8 mouse cellular contexts compared by ENCODE assay signal in the genomic region with DNA sequence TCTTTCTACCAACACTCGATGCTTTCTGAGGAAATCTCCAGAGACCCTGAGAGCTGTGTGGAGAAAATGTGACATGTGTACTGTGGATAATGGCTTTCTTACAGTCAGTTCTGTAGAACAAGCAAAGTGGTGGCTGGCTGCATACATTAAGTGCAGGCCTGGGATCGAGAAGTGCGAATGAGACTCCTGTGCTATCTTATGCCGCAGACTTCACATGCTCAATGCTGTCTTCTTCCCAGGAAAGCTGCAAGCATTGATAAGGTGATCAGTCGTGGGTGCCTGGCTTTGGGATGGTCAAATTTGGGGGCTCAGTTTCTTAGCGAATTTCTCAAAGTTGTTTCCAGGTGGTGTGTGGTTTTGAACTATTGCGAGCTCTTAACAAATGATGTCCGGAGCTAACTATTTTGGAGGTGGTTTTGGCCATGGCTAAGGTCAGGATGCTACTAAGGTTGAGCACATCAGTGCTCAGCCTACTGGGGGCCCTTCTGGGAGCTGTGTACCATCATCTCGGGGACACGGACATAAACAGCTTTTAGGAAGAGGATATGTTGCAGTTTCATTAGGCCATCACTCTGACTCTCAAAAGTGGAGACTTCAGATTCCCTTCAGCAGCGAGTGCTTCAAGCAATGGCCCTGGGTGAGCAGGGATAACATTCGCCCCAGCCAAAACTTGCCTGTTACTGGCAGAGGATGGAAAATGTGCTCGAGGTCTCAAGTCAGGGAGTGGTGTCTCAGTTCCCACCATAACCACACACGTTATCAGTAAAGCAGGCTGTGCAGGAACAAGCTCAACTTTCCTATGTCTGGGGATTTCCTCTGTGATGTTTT.
A peak's percentile ranks its signal among the peaks of the same experiment; 100 is the strongest.
DNase-seq lines count a peak whose midpoint lies in the region; ATAC-seq and TF ChIP-seq lines count a peak whose summit lies in the region.

No protein-coding gene starts in this region.

- no peak for ATAC-seq in intestine, embryonic 14.5 days (replicated peaks; ENCODE audit: low FRiP score, low TSS enrichment, low read depth)
- no peak for ATAC-seq in intestine, postnatal 0 days
- ATAC-seq in CD4-positive, CD25-positive, alpha-beta regulatory T cell, adult 4 months = peak; percentile 46
- ATAC-seq in erythroblast, adult 5-6 weeks (replicated peaks; ENCODE audit: low FRiP score, poor library complexity, severe bottlenecking) = peak; percentile 93
- ATAC-seq in liver, embryonic 12.5 days = peak; percentile 98
- ATAC-seq in neural tube, embryonic 15.5 days (ENCODE audit: low FRiP score) = no peak

- DNase-seq in intestine, embryonic 14.5 days (ENCODE audit: low spot score) = peak; percentile 24
- DNase-seq in cerebellum, postnatal 25 days = no peak
- no peak for DNase-seq in gastrocnemius, adult 2 months

- H3K4me1 ChIP-seq in intestine, embryonic 14.5 days (replicated peaks; ENCODE audit: control insufficient read depth, insufficient read depth, low read length) = no peaks in the 10 kb centered on the region; the same call in 1 of the 2 replicates
- no peaks in the 10 kb centered on the region for H3K4me1 ChIP-seq in intestine, postnatal 0 days (replicated peaks; ENCODE audit: control insufficient read depth, insufficient read depth, low read length)
- peaks cover 61% of the 10 kb centered on the region for H3K4me1 ChIP-seq in liver, embryonic 12.5 days
- no peaks in the 10 kb centered on the region; the same call in 1 of the 2 replicates for H3K4me1 ChIP-seq in neural tube, embryonic 15.5 days

- H3K27ac ChIP-seq in intestine, embryonic 14.5 days (ENCODE audit: low read depth) = no peak overlapping the region
- H3K27ac ChIP-seq in intestine, postnatal 0 days (ENCODE audit: low read depth, low read length) = no peak overlapping the region
- H3K27ac ChIP-seq in liver, embryonic 12.5 days = peak overlapping the region; percentile 98
- H3K27ac ChIP-seq in neural tube, embryonic 15.5 days (replicated peaks) = no peak overlapping the region
- H3K27ac ChIP-seq in gastrocnemius, adult 2 months = no peak overlapping the region

- H3K9ac ChIP-seq in intestine, embryonic 14.5 days (ENCODE audit: low read length) = no peak overlapping the region
- H3K9ac ChIP-seq in intestine, postnatal 0 days (ENCODE audit: low read depth, low read length) = no peak overlapping the region
- peak overlapping the region; percentile 69 for H3K9ac ChIP-seq in liver, embryonic 12.5 days
- no peak overlapping the region for H3K9ac ChIP-seq in neural tube, embryonic 15.5 days (replicated peaks)

- TF ChIP-seq CTCF in intestine, postnatal 0 days (IDR thresholded peaks at IDR 0.05; ENCODE audit: low read depth) = no peak
- TF ChIP-seq CTCF in gastrocnemius, adult 2 months (IDR thresholded peaks at IDR 0.05) = no peak

- H3K27me3 ChIP-seq in intestine, embryonic 14.5 days (replicated peaks; ENCODE audit: control insufficient read depth, insufficient read depth, low read length) = no peaks in the 10 kb centered on the region
- H3K27me3 ChIP-seq in intestine, postnatal 0 days (replicated peaks; ENCODE audit: control insufficient read depth, insufficient read depth, low read length) = no peaks in the 10 kb centered on the region
- H3K27me3 ChIP-seq in liver, embryonic 12.5 days (replicated peaks) = 0 out of 2 replicates have a peak, but pooled peaks cover under 1% of the 10 kb centered on the region
- no peaks in the 10 kb centered on the region for H3K27me3 ChIP-seq in neural tube, embryonic 15.5 days (replicated peaks)

- no peak overlapping the region for H3K4me3 ChIP-seq in intestine, embryonic 14.5 days (ENCODE audit: low read depth, low read length)
- no peak overlapping the region for H3K4me3 ChIP-seq in intestine, postnatal 0 days (ENCODE audit: low read depth, low read length)
- peak overlapping the region; percentile 23 for H3K4me3 ChIP-seq in liver, embryonic 12.5 days
- H3K4me3 ChIP-seq in neural tube, embryonic 15.5 days (replicated peaks) = no peak overlapping the region
- no peak overlapping the region for H3K4me3 ChIP-seq in gastrocnemius, adult 2 months

- H3K36me3 ChIP-seq in intestine, embryonic 14.5 days (ENCODE audit: control insufficient read depth, insufficient read depth, low read length) = no peaks in the 10 kb centered on the region
- H3K36me3 ChIP-seq in intestine, postnatal 0 days (ENCODE audit: control insufficient read depth, insufficient read depth) = no peaks in the 10 kb centered on the region
- no peaks in the 10 kb centered on the region for H3K36me3 ChIP-seq in liver, embryonic 12.5 days
- H3K36me3 ChIP-seq in neural tube, embryonic 15.5 days = no peaks in the 10 kb centered on the region

- intact Hi-C loops in gastrocnemius, adult 2 months (cut with DNase I) = no loop called here

- WGBS in intestine, embryonic 14.5 days = 74% methylated on average over 14 of the region's 14 CpGs
- 74% methylated on average over 14 of the region's 14 CpGs for WGBS in intestine, postnatal 0 days
- WGBS in liver, embryonic 12.5 days (ENCODE audit: insufficient replicate concordance) = 23% methylated on average over 14 of the region's 14 CpGs
- WGBS in neural tube, embryonic 15.5 days = 67% methylated on average over 14 of the region's 14 CpGs

- H3K9me3 ChIP-seq in intestine, embryonic 14.5 days (ENCODE audit: control insufficient read depth, low read length) = no peaks in the 10 kb centered on the region
- no peaks in the 10 kb centered on the region for H3K9me3 ChIP-seq in intestine, postnatal 0 days (ENCODE audit: control insufficient read depth)
- no peaks in the 10 kb centered on the region for H3K9me3 ChIP-seq in liver, embryonic 12.5 days (replicated peaks)
- H3K9me3 ChIP-seq in neural tube, embryonic 15.5 days (replicated peaks) = no peaks in the 10 kb centered on the region

- H3K4me2 ChIP-seq in intestine, embryonic 14.5 days (ENCODE audit: low read length) = no peak overlapping the region
- H3K4me2 ChIP-seq in intestine, postnatal 0 days (replicated peaks; ENCODE audit: low read depth) = no peak overlapping the region
- H3K4me2 ChIP-seq in liver, embryonic 12.5 days = peak overlapping the region; percentile 61
- H3K4me2 ChIP-seq in neural tube, embryonic 15.5 days = no peak overlapping the region

Comparison
In these comparisons a context has a peak if more than half of its experiments do, and no peak if none do; other contexts are left out.
1. ATAC-seq: peak in CD4-positive, CD25-positive, alpha-beta regulatory T cell, adult 4 months (single experiment), erythroblast, adult 5-6 weeks (single experiment) and liver, embryonic 12.5 days (single experiment); none in intestine, embryonic 14.5 days (single experiment), intestine, postnatal 0 days (single experiment) and neural tube, embryonic 15.5 days (single experiment).